Mouse (Mus musculus) forebrain, embryonic 11.5 days (tissue): ENCODE results near the gene Jak1. TPM values are rescaled to one million over a fixed set of nuclear protein-coding genes. Genes with fewer than 3 reads are reported as not detected.
"Not testable (repeated sequence)": the region's sequence is repeated elsewhere in the genome, so short reads cannot be mapped to it uniquely, and the experiment has no call there.

Experiments
- ATAC-seq: fragments of 200-750 bp; cut with Nextera tagmentation; replicated peaks from 2 replicates; pipeline ENCODE4 v1.8.0; 2017; ENCODE audit warnings: moderate TSS enrichment; ENCODE audit not compliant: low FRiP score
- DNase-seq: peaks from one replicate; pipeline ENCODE4 v3.0.0-alpha.2; 2017; ENCODE audit warnings: low spot score
- H3K27ac ChIP-seq: fragments of 300-500 bp; sonication (generic); 2 replicates; pipeline ENCODE4 v1.5.1; 2014; ENCODE audit warnings: low read depth, low read length
- H3K27me3 ChIP-seq: fragments of 300-500 bp; sonication (generic); 2 replicates; pipeline ENCODE4 v1.6.1; 2014; ENCODE audit warnings: mild to moderate bottlenecking, low read length, mixed read lengths; ENCODE audit not compliant: control insufficient read depth, insufficient read depth
- H3K36me3 ChIP-seq: fragments of 300-500 bp; sonication (generic); 2 replicates; pipeline ENCODE4 v1.6.1; 2014; ENCODE audit warnings: mild to moderate bottlenecking, low read length, moderate library complexity, mixed read lengths; ENCODE audit not compliant: control insufficient read depth, insufficient read depth
- H3K4me1 ChIP-seq: fragments of 300-500 bp; sonication (generic); replicated peaks from 2 replicates; pipeline ENCODE4 v1.6.1; 2014; ENCODE audit warnings: low read length, mixed read lengths; ENCODE audit not compliant: control insufficient read depth, insufficient read depth
- H3K4me2 ChIP-seq: fragments of 300-500 bp; sonication (generic); 2 replicates; pipeline ENCODE4 v1.6.1; 2014; ENCODE audit warnings: low read depth, mild to moderate bottlenecking, low read length, moderate library complexity, mixed read lengths; ENCODE audit not compliant: severe bottlenecking
- H3K4me3 ChIP-seq: fragments of 300-500 bp; sonication (generic); 2 replicates; pipeline ENCODE4 v1.5.1; 2014; ENCODE audit warnings: low read depth, low read length
- H3K9ac ChIP-seq: fragments of 300-500 bp; sonication (generic); 2 replicates; pipeline ENCODE4 v1.6.1; 2014; ENCODE audit warnings: low read length
- H3K9me3 ChIP-seq: fragments of 300-500 bp; sonication (generic); 2 replicates; pipeline ENCODE4 v1.6.1; 2016; ENCODE audit warnings: low read length, mixed read lengths; ENCODE audit not compliant: control insufficient read depth
- WGBS: fragments of 180-500 bp; shearing (Covaris S2); extraction: QIAGEN DNeasy Blood & Tissue Kit; methylation state at CpG from one replicate; pipeline ENCODE4 v1.1.7; 2014; 5-methylcytosine and 5-hydroxymethylcytosine counted together
- polyA plus RNA-seq: library from polyadenylated mRNA; unstranded; fragments of >200 nt; fragmentation: Nextera tagmentation; extraction: Ambion mirVana; gene quantifications from 2 replicates; pipeline ENCODE4 v1.2.1, GENCODE M21; 2014

The Jak1 gene
- polyA plus RNA-seq, 1 experiment from 2014 or later, result 46.7 TPM

DNA sequence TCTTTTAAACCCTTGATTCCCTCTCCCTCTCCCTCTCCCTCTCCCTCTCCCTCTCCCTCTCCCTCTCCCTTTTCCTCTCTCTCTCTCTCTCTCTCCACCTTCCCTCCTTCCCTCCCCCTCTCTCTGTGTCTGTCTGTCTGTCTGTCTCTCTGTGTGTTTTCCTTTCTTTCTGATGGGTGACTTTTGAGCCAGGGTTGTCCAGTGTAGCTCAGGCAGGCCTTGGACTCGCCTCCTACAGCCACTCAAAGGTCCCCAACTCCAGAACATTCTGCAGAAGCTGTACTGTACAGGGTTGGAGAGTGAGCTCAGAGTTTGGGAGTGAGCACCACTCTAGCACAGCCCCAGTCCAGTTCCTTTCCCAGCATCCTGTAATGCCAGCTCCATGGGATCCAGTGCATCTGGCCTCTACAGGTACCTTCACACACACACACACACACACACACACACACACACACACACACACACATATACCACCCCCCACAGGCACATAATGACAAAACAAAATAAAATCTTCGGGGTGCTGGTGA lies 20.9 kb upstream of the Jak1 start:
- Histone ChIP-seq H3K9ac (no peak overlapping the region), H3K9me3 (no peaks in the 10 kb centered on the region), H3K4me2 (no peak overlapping the region), H3K36me3 (no peaks in the 10 kb centered on the region), H3K27me3 (no peaks in the 10 kb centered on the region; the same call in 1 of the 2 replicates), H3K4me1 (no peaks in the 10 kb centered on the region; the same call in 1 of the 2 replicates), H3K27ac (no peak overlapping the region), H3K4me3 (no peak overlapping the region)
- no peak for DNase-seq
- 71% methylated on average over 2 of the region's 2 CpGs for WGBS
- ATAC-seq, result no peak

DNA sequence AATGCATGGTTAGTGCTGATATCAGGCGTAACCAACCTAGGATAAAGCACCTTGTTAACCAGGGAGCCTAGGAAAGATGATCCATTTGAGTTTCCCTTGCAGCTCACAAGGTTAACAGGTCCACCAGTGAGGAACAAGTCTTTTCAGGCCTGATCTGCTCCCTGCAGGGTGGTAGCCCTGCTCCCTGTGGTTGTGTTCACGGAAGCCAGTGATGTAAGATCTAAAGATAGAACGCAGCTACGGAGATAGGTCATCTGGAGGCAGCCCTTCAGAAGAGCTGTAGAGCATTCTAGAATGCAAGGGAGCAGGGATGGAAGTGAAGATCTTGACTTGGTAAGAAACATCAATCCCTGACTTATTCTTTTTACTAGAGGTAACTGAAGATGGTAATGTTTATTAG lies 18.9 kb upstream of the Jak1 start:
- Histone ChIP-seq H3K27ac (no peak overlapping the region), H3K27me3 (no peaks in the 10 kb centered on the region), H3K9me3 (no peaks in the 10 kb centered on the region), H3K4me1 (no peaks in the 10 kb centered on the region; the same call in 1 of the 2 replicates), H3K4me2 (no peak overlapping the region), H3K9ac (no peak overlapping the region), H3K36me3 (no peaks in the 10 kb centered on the region), H3K4me3 (no peak overlapping the region)
- DNase-seq (no peak), ATAC-seq (no peak)
- WGBS, result 85% methylated on average over 4 of the region's 4 CpGs

DNA sequence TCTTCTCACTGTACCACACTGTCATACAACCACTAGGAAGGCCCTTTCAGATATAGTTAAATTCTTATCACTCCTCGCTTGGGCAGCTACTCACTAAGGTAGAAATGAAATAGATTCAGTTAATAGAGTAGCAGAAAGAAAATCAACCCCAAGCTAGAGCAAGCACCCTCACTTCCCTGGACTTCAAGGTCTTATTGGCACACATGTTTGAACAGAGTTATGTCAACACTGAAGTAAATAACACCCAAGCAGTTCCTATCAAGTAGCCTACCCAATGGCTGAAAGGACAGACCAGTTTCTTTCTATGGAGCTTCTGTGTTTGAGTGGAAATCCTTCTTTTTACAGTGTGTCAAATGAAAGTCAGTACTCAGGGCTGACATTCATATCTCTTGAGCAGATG lies 17.2 kb upstream of the Jak1 start:
- Histone ChIP-seq H3K4me1 (no peaks in the 10 kb centered on the region), H3K9me3 (no peaks in the 10 kb centered on the region), H3K9ac (no peak overlapping the region), H3K36me3 (no peaks in the 10 kb centered on the region), H3K27ac (no peak overlapping the region), H3K4me2 (no peak overlapping the region), H3K27me3 (no peaks in the 10 kb centered on the region), H3K4me3 (no peak overlapping the region)
- DNase-seq (no peak), ATAC-seq (no peak)
- 81% methylated on average over 1 of the region's 1 CpGs for WGBS

DNA sequence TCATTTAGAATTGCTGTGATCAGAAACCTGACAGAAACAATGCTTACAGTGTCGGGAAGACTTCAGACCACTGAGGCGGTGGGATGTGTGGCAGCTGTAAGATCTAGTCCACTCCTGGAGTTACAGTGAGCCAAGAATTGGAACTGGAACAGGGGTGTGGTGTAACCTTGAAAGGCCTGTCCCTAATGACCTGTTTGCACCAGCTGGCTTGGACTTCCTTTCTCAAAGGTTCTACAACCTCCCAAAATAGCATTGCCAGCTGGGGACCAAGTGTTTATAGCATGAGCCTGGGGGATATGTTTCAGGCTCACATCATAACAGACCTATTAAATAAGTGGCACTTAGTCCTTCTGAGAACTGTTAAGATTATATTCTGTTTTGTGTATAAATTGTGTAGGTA lies 15.0 kb upstream of the Jak1 start:
- WGBS, result 88% methylated on average over 2 of the region's 2 CpGs
- Histone ChIP-seq H3K9ac (no peak overlapping the region), H3K36me3 (no peaks in the 10 kb centered on the region), H3K4me2 (no peak overlapping the region), H3K27me3 (no peaks in the 10 kb centered on the region), H3K27ac (no peak overlapping the region), H3K9me3 (no peaks in the 10 kb centered on the region), H3K4me1 (no peaks in the 10 kb centered on the region), H3K4me3 (no peak overlapping the region)
- DNase-seq (no peak), ATAC-seq (no peak)

DNA sequence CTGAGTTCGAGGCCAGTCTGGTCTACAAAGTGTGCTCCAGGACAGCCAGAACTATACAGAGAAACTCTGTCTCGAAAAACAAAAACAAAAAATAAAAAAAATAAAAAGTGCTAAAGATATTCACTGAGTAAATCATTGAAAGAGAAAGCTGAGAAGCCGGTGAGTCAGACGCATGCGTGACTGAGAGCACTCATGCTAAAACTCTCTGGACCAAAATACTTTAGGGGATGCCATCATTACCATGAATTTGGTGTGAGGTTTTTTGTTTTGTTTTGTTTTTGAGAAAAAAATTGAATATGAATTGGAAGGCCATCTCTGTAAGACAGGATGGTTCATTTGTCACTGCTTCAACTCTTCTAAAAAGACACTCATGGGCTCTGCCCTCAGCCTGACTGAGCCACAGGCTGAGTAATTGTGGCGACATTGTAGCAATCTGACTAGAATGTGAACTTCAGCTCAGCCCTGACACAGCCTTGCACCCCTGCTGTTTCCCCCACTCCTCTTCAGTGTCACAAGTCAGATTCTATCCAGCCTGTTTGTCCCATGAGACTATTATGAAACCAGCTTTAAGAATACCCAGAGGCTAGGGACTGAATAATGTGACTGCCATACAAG lies 11.5 kb upstream of the Jak1 start:
- DNase-seq (no peak), ATAC-seq (no peak)
- WGBS, result 84% methylated on average over 6 of the region's 6 CpGs

DNA sequence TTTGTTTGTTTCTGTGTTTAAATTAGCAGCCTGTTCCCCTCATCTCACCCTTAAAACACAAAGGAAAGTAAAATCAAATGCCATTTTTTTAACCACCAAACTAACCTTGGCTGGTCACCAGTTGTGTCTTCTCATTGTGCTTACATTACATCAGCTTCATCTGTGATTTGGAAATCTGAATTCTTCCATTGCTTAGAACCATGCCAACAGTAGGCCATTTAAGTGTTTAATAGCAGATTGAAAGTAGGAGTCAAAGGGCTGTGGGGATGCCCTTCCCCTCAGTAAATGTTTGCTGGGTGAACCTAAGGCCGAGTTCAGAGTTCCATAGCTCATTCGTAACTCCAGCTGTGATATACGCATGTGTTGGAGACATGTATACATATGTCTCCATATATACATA lies 10.8 kb upstream of the Jak1 start:
- H3K27me3 ChIP-seq, result no peaks in the 10 kb centered on the region
- no peak overlapping the region for H3K27ac ChIP-seq
- DNase-seq, result no peak
- WGBS, result 92% methylated on average over 3 of the region's 3 CpGs
- no peaks in the 10 kb centered on the region for H3K4me1 ChIP-seq
- no peaks in the 10 kb centered on the region for H3K9me3 ChIP-seq
- ATAC-seq, result no peak
- H3K4me3 ChIP-seq, result no peak overlapping the region
- no peak overlapping the region for H3K4me2 ChIP-seq
- no peak overlapping the region for H3K9ac ChIP-seq
- no peaks in the 10 kb centered on the region for H3K36me3 ChIP-seq

More for the DNA sequence above, 11.5 kb upstream of the Jak1 start:
- Histone ChIP-seq H3K4me1 (no peaks in the 10 kb centered on the region), H3K9me3 (no peaks in the 10 kb centered on the region), H3K9ac (no peak overlapping the region), H3K4me3 (no peak overlapping the region), H3K4me2 (no peak overlapping the region), H3K36me3 (no peaks in the 10 kb centered on the region), H3K27me3 (no peaks in the 10 kb centered on the region), H3K27ac (no peak overlapping the region)

DNA sequence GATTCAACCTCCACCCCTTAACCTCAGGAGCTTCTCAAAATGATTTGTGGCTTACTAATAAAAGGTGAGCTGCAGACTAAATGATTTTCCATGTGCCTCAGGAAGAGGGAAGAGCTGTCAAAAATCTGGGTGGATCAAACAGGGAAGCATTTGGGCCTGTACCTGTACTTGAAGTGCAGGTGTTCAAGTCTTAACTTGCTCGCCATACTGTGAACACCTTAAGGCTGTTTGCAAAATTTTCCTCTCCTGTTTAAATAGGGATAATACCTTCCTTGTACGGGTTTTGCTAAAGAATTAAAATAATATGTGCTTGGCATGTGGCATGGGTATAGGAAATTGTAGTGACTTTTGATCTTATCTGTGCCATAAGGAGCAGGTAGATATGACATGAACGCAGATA lies 5.7 kb upstream of the Jak1 start:
- H3K27ac ChIP-seq, result no peak overlapping the region
- ATAC-seq, result no peak
- no peaks in the 10 kb centered on the region for H3K36me3 ChIP-seq
- H3K9me3 ChIP-seq, result no peaks in the 10 kb centered on the region
- no peak for DNase-seq
- H3K4me1 ChIP-seq, result no peaks in the 10 kb centered on the region
- H3K9ac ChIP-seq, result no peak overlapping the region
- WGBS, result 90% methylated on average over 3 of the region's 3 CpGs
- no peak overlapping the region for H3K4me3 ChIP-seq
- no peak overlapping the region for H3K4me2 ChIP-seq
- H3K27me3 ChIP-seq, result no peaks in the 10 kb centered on the region

DNA sequence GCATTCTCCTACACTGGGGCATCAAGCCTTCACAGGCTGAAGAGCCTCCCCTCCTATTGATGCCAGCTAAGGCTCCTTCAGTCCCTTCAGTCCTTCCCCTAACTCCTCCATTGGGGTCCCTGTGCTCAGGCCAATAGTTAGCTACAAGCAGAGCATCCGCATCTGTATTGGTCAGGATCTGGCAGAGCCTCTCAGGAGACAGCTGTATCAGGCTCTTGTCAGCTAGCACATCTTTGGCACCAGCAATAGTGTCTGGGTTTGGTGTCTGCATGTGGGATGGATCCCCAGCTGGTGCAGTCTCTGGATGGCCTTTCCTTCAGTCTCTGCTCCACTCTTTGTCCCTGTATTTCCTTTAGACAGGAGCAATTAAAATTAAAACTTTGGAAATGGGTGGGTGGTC lies 3.4 kb upstream of the Jak1 start:
- H3K27me3 ChIP-seq, H3K9me3 ChIP-seq, H3K9ac ChIP-seq, DNase-seq, ATAC-seq, H3K4me2 ChIP-seq, H3K4me1 ChIP-seq, H3K4me3 ChIP-seq, H3K27ac ChIP-seq, H3K36me3 ChIP-seq: not testable (repeated sequence)
- WGBS, result 69% methylated on average over 1 of the region's 1 CpGs

DNA sequence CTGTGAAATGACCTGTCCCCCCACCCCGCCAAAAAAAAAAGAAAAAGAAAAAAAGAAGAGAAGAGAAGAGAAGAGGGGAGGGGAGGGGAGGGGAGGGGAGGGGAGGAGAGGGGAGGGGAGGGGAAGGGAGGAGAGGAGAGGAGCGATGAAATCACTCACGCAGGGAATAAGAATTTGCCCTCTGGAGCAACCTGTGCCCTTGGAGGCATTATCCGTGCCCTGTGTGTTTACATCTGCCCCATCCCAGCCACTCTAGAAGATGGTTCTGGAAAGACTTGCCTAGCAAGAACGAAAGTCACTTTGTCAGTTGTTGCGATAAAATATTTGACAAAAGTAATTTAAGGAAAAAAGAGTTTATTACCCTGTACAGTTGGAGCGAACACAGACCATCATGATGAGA lies 441 bp upstream of the Jak1 start:
- WGBS, result 29% methylated on average over 6 of the region's 7 CpGs
- no peaks in the 10 kb centered on the region; the same call in 1 of the 2 replicates for H3K27me3 ChIP-seq
- H3K27ac ChIP-seq, result no peak overlapping the region
- DNase-seq (no peak), ATAC-seq (peak; percentile 52)
- no peak overlapping the region for H3K9ac ChIP-seq
- H3K9me3 ChIP-seq, result no peaks in the 10 kb centered on the region
- no peaks in the 10 kb centered on the region for H3K4me1 ChIP-seq
- peak overlapping the region; percentile 92 for H3K4me3 ChIP-seq
- no peaks in the 10 kb centered on the region for H3K36me3 ChIP-seq
- peak overlapping the region; percentile 86 for H3K4me2 ChIP-seq
